Mouse (Mus musculus): Measurements from ENCODE around the gene Gvin1.
"Not testable (repeated sequence)": the region's sequence is repeated elsewhere in the genome, so short reads cannot be mapped to it uniquely, and the experiment has no call there.

The Gvin1 gene

GRCm38 (mm10) chr7:106215177-106215576, at the start of gene Gvin1:
TSS of gene Gvin1 (minus strand) at chr7:106215326.
- DNase-seq, result peak; percentile 33 to 52

- no peak for DNase-seq
Observed at GRCm38 (mm10) chr7:106251844-106252517, 36.9 kb upstream of the Gvin1 start.

- no peak for DNase-seq
Observed at GRCm38 (mm10) chr7:106248922-106249321, 33.8 kb upstream of the Gvin1 start.

GRCm38 (mm10) chr7:106248245-106248644, 33.1 kb upstream of the Gvin1 start:
- no peak for DNase-seq

- DNase-seq, result no peak
Observed at GRCm38 (mm10) chr7:106245601-106246000, 30.5 kb upstream of the Gvin1 start.

GRCm38 (mm10) chr7:106240484-106241275, 25.6 kb upstream of the Gvin1 start:
- DNase-seq, result not testable (repeated sequence)

GRCm38 (mm10) chr7:106237192-106237465, 22.0 kb upstream of the Gvin1 start:
- no peak for DNase-seq

GRCm38 (mm10) chr7:106236327-106237191, 21.4 kb upstream of the Gvin1 start:
- DNase-seq, result peak in 1 of 2 experiments; percentile 14

- no peak for DNase-seq
Observed at GRCm38 (mm10) chr7:106235596-106235995, 20.5 kb upstream of the Gvin1 start.

- not testable (repeated sequence) for DNase-seq
Observed at GRCm38 (mm10) chr7:106215910-106216309, 784 bp upstream of the Gvin1 start.

- not testable (repeated sequence) for DNase-seq
Observed at GRCm38 (mm10) chr7:106213770-106214169, 1.4 kb downstream of the Gvin1 start.

- DNase-seq, result not testable (repeated sequence)
Observed at GRCm38 (mm10) chr7:106206630-106207029, 8.5 kb downstream of the Gvin1 start.

- DNase-seq, result not testable (repeated sequence)
Observed at GRCm38 (mm10) chr7:106177065-106177464, 38.1 kb downstream of the Gvin1 start.

- not testable (repeated sequence) for DNase-seq
Observed at GRCm38 (mm10) chr7:106145013-106145754, 69.9 kb downstream of the Gvin1 start.

- not testable (repeated sequence) for DNase-seq
Observed at GRCm38 (mm10) chr7:106141128-106141895, 73.8 kb downstream of the Gvin1 start.

GRCm38 (mm10) chr7:106117090-106117948, 97.8 kb downstream of the Gvin1 start:
- DNase-seq, result not testable (repeated sequence)

All from lung, adult 18-20 months (tissue).